Mouse (Mus musculus): Measurements from ENCODE around the gene Pih1d2. TPM values are rescaled to one million over a fixed set of nuclear protein-coding genes. Genes with fewer than 3 reads are reported as not detected.

Pih1d2 gene
- total RNA-seq (2021) = 1 to 10 TPM; 2.2 to 2.3 TPM
- long read RNA-seq, experiment 1, partial matches to known transcripts = 0 of 2 reads
- long read RNA-seq, experiment 1, other reads (novel, unspliced or antisense) = 1 of 2 reads
- long read RNA-seq, experiment 2, partial matches to known transcripts = 0 of 1 reads
- long read RNA-seq, experiment 2, other reads (novel, unspliced or antisense) = 0 of 1 reads

DNA sequence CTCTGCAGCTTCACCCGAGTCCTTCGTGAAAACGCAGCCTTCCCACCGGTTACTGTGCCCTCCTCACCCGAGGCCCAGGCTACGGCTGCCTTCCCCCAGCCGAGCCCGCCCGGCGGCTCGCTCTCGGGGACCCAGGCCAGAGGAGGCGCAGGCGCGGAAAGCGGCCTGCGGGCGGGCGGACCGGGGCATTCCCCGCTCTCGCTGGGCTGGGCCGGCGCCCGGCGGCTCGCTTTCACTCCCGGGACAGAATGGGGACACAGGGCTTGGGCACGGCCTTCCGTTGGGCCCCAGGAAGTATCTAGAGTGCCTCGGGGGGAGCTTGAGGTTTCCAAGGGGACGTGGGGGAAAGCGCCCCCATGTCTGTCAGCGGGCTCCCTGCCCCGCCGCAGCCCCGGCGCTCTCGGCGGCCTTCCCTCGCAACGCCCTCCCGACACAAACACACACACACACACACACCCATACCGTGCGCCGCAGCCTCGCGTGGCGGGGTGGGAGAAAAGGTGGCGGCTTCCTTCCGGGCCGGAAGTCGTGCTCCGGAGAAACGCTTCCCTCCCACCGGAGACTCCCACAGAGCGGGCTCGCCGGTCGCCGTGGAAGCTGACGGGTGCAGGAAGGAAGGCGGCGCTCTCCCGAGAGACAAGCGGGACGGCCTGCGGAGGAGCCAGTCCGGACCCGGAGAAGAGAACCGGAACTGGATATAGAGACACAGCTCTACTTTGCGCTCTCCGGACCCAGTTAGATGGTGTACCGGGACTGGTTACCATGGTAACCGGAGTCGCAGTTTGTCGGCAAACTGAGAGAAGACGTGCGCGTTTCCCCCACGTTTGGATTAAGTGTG, at the start of gene Pih1d2, which contains the start of gene Nkapd1:
Gene Pih1d2 (plus strand): TSS at position 556 of the 838 bp plus-strand sequence.
Gene Nkapd1 (minus strand): TSS at position 699 of the 838 bp plus-strand sequence.
- peak; percentile 88 to 91 for DNase-seq

DNA sequence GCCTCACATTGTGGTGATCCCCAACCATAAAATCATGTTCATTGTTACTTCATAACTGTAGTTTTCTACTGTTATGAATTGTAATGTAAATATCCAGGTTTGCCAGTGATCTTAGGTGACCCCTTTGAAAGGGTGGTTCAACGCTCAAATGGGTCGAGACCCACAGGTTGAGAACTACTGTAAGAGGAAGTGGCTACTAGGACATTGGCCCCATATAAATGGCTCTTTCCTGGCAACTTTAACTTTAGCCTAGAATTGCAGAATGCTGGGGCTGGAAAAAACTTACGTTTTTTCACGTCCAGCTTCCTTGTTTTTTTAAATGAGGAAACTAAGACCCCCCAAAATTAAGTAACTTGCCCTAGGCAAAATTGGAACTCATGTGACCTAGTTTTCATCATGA, 49.7 kb upstream of the Pih1d2 start:
- DNase-seq = no peak

DNA sequence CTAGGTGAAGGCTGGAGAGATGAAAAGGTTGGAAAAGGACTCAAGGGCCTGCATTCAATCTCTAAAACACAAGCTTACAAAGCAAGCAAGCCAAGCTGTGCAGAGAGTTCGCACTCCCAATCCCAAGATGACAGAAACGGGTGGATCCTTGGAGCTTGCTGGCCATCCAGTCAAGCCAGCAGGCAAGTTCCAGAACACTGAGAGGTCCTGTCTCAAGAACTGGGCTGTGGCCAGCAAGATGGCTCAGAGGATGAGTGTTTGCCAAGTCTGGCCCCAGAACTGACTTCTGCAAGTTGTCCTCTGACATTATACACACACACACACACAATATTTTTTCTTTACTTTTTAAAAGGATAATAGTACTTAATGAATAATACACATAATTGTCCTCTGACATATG, 49.2 kb upstream of the Pih1d2 start:
- DNase-seq = no peak

DNA sequence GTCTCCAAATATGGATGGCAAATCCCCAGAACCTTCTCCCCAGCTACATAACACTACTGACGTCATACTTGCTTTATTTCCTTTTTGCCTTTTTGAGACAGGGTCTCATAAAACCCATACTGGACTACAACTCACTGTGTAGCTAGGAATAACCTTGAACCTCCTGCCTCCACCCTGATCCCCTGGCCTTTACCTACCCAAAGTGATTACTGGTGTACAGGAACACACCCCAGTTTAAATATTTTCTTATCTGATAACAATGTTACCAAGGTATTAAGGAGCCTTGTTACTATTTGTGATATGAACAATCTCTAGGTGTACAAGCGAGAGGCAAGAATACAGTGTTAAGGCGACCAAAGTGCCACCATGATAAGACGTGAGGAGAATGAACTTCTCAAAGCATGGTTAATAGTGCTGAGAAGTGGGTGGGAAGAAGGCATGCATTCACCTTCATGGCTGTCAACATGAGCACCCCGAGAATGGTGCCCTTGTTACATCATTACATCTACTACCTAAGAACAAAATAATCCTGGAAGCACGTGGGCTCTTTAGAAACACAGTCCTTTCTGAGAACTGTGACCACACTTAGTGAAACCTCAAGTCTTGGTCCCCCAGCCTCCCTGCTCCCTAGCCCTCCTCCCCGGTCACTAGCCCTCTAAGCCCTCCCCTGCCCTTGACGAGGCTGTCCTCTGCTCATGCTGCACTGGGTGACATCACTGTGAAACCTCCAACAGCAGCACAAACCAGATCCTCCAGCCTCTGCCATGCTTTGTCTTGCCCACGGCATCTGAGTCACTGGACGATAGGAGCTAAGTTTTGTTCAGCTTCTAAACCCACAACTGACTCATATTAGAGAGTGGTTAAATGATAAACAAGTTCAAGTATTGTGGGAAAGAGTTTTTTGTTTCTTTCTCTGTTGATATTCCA, 47.3 kb upstream of the Pih1d2 start:
- DNase-seq = peak in 1 of 2 experiments; percentile 23

DNA sequence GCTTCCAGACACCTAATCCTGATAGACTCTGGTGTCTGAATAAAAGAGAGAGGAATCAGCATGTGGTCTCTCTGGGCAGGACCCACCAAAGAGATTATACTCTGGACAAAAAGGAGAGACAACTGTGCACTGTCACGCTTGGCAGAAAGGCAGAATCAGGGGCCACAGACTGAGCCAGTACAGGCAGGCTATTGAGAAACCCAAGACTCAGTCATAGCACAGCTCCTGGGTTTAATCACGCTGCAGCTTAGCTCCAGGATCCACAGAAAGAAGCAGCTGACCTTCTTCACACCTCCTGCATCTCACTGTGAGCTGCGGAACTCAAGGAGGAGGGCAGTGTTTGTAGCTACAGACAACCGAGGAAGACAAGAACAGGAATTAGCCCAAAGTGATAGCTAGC, 36.8 kb upstream of the Pih1d2 start:
- no peak for DNase-seq

DNA sequence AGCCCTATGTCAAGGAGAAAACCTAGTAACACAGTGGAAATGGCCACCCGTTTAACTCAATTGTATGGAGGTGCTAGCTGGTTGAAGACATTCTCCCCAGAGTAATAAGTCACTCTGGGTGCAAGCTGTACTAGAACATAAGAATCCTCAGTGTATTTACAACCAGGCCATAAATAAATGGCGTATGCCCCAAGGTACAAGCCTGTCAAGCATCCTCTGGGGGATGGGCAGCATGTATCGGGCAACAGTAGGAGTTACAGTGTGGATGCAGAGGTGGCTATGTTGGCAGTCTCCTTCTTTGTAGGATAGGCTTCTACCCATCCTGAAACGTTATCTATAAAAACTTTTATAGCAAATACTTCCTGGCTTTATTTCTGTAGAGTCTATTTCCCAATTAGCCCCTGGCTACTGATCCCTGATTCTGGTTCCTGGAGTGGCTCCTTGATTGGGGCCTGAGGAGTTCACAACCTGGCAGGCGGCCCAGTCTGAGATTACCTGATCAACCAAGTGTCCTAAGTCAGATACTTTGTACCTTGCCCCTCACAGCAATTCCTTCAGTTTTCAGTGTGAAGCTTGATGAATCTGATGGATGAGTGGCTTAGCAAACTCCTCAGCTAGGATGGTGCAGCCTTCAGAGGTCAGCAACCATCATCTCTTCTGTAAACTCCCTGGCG, 31.8 kb upstream of the Pih1d2 start:
- DNase-seq = no peak

DNA sequence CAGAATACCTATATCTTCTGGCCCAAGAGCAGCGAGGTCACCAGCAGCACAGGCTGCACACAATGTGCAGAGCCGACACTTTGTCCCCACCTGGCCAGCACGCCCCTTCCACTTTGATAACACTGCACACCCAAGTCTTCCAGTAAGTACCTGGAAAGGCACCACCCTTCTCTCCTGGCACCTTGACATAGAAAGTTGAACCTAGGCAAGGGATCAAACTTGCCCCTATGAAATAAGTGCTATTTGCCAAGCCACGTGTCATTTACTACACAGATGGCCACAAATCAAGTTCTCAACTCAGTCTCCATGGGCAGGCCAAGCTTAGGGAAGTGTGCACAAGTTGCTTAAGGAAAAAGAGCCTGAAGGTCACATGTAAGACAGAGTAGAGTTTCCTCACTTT, 30.2 kb upstream of the Pih1d2 start:
- no peak for DNase-seq

DNA sequence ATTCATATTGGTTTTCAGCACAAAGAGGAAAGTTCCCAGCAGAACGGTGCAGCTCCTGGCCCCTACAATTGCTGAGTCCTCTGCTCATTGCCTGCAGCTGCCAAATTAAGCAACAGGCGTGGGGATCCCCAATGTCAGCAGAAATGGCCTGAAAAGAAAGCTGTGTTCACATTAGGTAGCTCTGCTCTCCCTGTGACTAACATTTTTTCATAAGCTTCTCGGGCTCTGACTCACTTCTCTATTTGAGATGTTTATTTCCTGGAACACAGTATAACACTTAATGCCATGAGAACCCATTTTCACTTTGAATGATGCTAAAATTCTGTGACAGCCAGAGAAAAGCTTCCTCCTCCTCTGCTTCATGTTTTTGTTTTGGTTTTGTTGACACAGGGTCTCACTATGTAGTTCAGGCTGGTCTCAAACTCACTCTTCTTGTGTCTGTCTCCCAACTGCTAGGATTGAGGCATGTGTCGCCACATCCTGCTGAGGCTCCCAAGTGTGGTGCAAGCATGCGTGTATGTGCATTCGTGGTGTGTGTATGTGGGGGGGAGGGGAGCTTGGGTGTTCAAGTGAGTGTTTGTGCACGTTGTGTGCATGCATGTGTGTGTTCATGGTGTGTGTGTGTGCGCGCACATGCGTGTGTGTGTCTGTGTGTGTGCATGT, 26.1 kb upstream of the Pih1d2 start:
- DNase-seq = peak; percentile 28 to 51

DNA sequence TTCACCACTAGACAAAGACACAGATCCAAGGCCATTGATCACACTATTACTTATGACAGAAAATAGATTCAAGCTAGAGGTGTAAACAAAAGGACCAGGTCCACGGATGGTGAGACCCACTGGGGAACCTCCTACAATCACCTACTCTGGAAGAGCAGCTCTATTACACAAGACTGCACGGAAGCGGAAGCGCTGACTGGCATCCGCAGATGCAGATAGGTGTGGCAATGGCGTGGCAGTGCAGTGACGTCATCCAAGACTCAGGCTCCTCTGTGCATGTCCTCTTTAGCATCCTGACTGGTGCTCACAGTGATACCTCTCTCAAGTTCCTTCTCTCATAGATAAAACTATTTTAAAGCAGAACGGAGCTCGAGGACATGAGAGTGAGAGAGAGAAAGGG, 24.2 kb upstream of the Pih1d2 start:
- DNase-seq = no peak

DNA sequence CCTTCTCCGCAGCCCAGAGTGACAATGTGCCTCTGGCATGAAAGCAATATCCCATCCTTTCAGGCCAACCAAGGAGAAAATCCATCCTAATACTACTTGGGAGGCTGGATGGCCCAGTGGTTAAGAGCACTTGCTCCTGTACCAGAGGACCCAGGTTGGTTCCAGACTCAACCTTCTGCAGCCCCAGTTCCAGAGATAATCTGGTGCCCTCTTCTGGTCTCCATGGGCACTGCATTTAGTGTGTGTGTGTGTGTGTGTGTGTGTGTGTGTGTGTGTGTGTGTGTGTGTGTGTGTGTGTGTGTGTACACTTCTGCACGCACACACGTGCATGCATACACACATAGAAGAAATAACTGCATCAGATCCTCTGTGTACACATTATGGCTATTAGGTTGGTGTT, 23.6 kb upstream of the Pih1d2 start:
- DNase-seq = peak; percentile 17 to 51

DNA sequence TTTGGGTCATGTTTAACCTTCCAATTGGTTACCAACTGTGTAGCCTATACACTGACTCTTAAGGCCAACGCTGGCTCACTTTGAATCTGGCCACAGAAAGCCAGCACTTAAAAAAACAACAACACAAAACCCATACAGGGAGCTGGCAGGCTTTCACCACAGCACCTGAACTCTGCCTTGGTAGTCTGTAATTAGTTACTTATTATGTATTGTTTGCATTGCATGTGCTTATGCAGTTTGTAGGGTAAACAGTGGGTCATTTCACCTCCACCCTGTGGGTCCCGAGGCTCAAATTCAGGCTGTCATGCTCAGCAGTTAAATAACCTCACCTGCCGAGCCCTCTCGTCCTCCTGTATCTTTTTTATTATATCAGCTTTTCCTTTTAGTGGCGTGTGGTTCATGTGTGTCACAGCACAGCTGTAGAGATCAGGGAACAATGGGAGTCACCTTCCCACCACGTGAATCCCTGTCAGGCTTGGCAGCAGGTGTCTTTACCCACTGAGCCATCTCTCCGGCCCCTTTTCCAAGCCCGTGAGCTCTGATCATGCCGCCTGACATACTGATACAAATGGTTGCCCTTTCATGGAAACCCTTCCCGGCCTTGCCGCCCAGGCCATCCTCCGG, 22.2 kb upstream of the Pih1d2 start:
- DNase-seq = no peak

DNA sequence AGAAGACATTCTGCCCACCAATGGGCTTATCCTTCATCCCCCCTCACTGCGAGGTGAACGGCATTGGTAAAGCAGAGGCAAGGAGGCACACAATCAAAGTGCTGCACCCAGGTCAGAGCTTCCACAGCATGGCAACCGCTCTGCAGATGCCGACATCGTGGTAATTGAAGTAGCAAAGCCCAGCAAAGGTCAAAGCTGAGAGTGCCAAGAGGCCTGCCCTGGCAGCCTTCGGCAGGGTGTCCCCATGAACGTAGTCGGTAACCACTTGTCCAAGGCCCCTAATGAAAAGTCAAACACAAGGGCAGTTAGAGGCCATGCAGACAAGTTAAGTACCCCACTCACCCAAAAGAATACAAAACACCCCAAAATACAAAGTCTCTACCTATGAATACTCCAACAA, 20.1 kb upstream of the Pih1d2 start:
- DNase-seq = peak in 1 of 2 experiments; percentile 18

DNA sequence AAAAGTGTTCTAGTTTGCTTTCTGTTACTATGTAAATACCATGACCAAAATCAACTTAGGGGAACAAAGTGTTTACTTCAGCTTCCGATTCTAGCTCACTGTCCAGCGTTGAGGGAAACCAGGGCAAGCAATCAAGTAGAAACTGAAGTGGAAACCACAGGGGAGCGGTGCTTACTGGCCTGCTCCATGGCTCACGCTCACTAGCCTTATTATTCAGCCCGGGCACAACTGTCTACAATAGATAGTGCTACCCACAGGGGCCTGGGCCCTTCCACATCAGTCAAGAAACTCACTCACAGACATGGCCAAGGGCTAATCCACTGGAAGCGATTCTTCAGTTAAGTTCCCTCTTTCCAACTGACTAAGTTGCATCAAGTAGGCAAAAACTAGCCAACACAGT, 15.6 kb upstream of the Pih1d2 start:
- DNase-seq = peak in 1 of 2 experiments; percentile 12

DNA sequence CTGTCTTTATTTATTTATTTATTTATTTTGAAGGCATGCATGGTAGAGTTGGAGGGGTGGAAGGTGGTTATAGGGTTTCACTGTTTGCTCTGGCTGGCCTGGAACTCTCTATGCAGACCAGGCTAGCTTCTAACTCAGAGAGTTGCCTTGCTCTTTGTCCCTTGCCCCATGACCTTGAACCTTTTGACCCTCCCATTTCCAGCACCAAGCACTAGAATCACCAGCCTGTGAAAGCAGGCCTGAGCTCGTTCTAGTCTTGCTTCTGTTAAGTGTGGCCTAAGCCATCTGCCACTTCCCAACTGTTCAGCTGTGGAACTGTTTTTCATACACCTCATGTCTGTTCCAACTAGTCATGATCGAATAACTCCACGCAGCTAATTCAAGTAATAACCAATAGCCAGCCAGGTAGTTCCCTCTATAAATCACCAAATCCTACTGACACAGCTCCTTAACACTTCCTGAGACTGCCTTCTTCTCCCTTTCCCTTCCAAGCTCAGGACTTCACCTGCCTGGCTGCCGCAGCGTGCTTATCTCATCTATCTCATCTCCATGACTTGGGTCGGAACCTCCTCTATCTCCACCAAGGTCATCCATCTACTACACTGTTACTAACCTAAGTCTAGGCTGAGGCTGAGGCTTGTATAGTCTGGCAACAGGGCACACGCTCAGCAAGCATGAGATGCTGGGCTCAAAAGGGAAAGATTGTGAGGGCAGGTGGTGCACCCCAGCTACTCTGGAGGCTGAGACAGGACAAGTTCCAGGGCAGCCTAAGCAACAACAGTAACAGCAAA, 14.9 kb upstream of the Pih1d2 start:
- DNase-seq = no peak

DNA sequence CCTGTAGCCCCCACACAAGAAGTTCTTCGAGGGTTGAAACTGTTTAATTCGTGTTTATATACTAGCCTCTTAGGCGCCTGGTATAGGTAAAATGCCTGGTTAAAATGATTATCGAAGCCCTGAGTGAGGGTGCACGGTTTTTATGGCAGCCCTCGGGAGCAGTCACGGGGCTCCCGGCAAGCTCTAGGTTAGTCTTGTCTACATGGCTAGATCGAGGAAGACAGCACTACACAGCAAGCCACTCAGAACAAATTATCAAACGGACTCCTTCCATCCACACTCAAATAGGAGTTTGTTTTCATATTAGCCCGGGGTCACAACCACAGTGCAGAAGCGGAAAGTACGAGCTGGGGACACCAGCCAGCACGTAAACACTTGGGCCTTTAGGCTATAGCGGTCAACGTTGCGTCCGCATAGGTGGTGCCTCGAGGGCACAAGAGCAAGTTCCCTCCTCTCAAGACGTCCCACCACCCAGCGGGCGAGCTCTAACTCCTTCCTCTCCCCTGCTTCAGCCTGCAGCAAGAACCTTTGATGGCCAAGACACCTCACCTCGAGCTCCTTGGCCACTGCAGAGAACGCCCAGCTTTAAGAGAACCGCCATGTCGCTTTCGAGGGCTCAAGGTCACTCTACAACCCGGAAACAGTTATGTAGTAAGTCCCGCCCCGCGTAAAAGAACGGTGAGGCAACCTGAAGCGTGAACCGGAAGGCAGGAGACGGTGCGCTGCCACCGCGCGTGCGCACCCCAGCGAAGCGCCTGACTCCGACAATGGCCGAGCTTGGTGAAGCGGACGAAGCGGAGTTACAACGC, 13.7 kb upstream of the Pih1d2 start, which contains the start of the genes Sdhd and Timm8b:
Gene Sdhd (minus strand): TSS at position 624 of the 809 bp plus-strand sequence.
Gene Timm8b (plus strand): TSS at position 722 of the 809 bp plus-strand sequence.
- peak; percentile 95 to 96 for DNase-seq

DNA sequence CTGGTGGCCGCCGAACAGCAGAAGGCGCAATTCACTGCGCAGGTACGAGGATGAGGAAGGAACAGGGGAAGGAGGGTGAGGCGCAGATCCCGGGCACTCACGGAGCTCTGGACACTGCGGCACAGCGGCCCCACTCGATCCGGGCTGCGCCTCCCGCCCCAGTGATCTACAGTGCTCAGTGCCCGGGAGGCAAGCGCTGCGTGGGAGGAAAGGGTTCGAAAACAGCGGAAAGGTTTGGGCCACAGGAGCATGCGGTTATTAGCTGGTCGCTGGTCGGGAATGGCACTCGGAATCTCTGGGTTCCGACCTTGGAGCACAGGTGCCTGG, 13.2 kb upstream of the Pih1d2 start:
- DNase-seq = no peak

DNA sequence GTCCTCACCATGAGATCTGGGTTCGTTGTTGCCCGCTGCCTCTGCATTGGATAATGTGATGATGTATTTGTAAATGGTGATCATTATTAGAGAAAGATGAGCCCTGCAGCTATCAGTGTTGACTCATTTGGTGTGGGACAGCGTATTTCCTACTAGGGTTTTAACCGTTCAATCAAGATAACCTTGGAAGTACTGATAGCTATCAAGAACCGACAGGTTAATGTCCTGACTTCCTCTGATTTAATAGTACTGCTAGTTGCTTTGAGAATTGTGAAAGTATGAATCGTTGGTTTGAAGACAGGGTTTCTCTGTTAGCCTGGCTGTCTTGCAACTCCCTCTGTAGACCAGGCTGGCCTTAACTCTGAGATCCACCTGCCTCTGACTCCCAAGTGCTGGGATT, 12.8 kb upstream of the Pih1d2 start:
- DNase-seq = no peak

DNA sequence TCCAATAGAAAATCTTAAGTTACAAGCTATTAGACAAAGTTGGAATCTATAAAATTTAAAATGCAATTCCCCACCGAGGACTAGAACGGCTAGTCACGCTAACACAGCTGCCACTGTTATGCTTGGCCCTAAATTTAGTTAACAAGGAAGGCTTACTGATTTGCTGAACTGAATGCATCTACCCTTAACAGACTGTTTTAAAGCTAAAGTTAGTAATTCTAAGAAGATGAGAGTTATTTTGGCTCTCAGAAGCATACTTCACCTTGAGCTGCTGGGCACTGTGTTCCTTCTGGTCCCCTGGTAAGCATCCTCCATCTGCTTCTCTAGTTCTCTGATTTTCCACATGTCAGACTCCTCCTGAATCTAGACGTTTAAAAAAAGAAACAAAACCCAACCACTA, 5.0 kb upstream of the Pih1d2 start:
- no peak for DNase-seq

DNA sequence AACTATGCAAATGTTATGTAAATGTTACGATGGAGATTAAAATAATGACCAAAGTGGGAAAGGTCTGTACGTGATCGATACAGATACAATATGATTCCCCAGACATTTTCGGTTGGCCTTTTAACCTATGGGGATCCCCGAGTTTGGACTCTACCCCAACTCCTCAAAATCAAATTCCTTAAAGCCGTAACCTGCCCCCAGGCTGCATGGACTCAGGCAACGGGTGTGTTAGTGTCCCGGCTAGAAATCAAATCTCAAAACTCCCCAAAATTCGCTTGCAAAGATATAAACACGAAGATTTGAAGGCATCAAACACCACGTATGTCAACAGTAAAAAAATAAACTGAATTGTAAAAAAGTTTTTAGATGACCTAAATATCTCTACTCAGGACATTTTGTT, 960 bp upstream of the Pih1d2 start:
- DNase-seq = no peak
